Mouse (Mus musculus) thymus, adult 18-20 months (tissue): Measurements from ENCODE around the gene Rpp14.
"Not testable (repeated sequence)": the region's sequence is repeated elsewhere in the genome, so short reads cannot be mapped to it uniquely, and the experiment has no call there.

ENCODE experiments used
- DNase-seq, 2 experiments: peaks; one replicate each; pipeline ENCODE4 v3.0.0; 2022; ENCODE audit warnings: mixed read lengths in 2 of 2

Gene Rpp14

DNA sequence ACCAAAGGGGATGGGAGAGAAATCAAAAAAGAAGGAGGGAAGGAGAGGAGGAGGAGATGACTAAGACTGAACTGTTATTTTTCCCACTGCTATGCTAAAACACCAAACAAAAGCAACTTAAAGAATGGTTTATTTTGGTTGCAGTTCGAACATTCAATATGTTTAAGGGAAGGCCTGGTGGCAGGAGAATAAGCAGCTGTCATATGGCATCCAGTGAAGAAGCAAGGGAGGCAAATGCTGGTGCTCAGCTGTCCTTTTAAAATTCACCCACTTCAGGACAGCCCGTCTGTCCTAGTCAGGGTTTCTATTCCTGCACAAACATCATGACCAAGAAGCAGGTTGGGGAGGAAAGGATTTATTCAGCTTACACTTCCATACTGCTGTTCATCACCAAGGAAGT, 37.2 kb downstream of the Rpp14 start:
- no peak for DNase-seq

DNA sequence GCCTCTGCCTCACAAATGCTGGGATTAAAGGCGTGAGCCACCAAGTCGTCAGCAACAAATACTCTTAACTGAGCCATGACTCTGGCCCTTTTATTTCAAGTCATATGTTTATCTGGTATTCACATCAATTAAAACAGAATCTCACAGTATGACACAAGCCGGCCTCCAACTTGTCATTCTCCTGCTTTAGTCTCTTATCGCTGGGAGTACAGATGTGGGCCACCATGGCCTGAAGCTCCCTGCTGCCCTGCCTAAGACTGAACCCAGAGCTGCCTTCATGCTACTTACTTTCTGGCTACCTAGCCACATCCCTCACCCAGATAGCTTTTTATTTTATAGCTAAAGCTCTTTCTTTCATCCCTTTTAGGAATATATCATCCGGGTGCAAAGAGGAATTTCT, 39.3 kb downstream of the Rpp14 start:
- no peak for DNase-seq

DNA sequence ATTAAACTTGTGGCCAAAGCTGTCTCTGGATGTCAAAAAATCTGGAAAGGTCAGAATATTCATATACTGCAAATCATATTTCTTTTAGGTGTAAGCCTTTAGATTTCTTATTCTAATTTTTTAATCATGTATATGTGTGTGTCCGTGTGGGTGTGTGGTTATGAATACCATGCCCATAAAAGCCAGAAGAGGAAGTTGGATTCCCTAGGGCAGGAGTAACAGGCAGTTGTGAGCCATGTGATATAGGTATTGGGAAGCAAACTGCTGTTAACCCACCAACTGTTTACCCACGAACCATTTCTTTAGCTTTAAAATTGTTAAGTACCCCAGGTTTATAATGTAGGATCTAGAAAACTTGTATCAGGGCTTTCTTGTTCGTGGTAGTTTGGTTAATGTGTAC, 39.7 kb downstream of the Rpp14 start:
- DNase-seq = no peak

DNA sequence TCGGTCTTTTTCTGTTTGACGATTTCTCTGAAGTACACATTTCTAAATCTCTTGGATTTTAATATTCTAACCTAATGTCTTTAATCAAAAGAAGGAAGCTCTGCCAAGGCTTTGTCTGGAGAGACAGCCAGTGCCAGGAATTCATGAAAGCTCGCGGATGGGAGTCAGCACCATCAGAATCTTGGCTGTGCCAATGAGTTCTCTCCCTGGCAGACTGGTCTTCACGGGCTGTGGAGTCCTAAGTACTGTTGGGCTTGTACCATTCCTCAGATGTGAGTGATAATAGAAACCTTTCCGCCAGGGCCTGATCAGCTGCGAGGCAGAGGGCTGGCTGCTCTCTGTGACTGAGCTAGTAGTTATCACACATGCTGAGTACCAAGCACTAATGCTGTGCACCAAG, 43.0 kb downstream of the Rpp14 start:
- DNase-seq = no peak

DNA sequence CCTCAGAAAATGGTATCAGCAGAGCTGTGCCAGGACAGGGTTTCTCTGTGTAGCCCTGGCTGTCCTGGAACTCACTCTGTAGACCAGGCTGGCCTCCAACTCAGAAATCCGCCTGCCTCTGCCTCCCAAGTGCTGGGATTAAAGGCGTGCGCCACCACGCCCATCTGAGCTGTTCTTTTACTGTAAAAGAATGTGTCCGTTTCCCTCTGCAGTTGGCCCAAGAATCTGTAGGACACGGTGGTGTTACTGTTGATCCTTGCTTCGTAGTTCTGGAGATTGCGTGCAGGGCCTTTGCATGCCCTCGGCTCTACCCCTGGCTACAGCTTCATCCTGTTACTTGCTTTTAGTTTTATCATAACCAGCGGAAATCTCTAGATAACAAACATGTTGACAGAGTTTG, 43.4 kb downstream of the Rpp14 start:
- DNase-seq = not testable (repeated sequence)

DNA sequence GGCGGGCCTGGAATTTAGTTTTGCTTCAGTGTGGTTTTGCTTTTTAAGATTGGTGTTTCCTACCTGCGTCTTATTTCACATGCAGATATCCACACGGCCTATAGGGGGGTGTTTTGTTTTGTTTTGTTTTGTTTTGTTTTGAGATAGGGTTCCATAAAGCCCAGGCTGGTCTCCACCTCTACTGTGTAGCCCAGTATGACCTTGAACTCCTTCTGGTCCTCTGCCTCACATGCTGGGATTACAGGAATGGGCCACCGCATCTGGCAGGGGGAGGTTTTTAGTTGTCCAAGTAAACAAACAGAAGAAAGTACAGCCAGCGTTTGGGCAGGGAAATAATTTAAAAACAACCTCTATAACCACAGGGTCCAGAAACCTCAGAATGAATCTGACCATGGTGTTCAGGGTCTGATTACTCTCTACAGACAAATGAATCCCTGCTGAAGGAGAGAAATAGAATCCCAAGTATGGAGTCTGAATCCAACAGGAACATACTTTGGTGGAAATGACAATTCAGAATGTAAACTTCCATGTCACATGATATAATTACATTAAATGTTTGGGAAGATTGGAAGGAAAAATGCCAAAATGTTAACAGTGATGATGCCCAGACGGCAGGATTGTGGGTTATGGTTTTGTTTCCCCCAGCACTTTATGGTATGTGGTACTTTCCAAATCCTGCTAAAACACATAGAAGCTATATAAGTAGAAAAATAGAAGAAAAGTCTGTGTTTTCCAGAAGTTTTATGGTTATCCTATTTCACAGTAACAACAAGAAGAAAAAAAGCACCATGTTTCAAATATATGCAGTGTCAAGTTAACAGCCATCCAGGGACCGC, 44.1 kb downstream of the Rpp14 start:
- no peak for DNase-seq

DNA sequence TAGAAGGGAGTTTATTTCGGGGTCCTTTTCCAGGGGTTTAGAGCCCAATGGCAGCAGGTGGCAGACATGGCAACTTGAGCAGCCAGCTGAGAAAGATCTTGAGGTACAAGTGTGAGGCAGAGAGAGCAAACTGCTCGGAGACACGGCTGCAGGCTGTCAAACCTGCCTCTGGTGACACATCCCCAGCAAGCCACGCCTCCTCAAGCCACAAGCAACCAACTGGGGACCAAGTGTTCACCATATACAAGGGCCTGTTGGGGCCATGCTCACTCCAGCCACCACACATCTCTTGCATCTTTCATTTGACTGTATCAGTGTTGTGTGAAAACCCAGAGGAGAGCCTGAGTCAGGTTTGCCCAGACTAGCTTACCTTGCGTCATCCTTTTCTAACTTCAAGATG, 47.8 kb downstream of the Rpp14 start:
- DNase-seq = no peak

DNA sequence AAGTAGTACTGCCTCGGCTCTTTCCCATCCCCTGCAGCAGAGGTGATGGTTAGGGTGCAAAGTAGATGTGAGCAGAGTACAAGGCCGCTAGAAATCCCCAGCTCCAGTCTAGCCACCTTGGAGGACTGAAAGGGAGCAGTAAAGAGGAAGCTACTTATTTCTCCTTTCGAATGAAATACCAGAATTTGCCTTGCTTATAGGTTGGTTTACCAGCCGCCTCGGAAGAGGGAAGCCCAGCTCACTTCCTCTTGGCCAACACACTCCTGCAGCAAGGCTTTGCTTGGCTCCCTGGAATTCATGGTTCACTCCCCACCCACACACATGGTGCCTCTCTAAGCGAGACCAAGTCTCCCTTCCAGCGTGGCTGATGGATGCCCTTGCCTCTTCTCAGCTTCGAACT, 52.6 kb downstream of the Rpp14 start:
- DNase-seq = no peak

DNA sequence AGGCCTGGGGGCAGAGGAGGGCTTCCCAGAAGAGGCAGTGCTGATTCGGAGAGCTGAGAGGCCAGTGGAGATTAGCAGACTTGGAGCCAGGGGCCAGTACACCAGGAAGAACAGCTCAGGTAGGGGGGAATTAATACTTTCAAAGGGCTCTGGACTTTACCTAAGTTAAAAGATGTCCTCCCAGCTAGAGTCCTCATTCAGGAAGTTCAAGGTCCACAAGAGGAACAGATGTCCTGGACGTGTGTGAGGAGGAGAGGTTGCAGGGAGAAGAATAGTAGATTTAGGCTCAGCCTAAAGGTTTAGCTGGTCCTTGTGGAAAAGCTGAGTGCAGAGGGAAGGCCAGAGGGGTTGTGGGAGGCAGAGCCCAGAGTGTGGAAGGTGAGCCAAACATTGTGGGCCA, 54.1 kb downstream of the Rpp14 start:
- DNase-seq = no peak

DNA sequence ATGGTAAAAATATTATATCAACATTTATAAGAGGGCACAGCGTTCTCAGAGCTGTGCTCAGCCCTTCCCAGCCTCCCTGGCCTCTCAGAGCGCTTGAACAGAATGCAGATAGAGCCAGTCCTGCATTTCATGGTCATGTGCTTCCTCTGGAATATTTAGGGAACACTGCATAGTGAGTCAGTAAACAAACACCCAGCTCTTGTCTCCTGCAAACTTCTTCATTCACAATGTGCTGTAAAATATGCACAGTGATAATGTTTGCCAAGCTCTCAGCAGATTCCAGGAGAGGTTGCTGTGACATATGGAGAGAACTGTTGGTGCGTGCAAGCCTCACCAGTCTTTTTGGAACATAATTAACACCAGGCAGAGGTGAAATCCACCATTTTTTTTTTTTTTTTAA, 55.0 kb downstream of the Rpp14 start:
- no peak for DNase-seq

DNA sequence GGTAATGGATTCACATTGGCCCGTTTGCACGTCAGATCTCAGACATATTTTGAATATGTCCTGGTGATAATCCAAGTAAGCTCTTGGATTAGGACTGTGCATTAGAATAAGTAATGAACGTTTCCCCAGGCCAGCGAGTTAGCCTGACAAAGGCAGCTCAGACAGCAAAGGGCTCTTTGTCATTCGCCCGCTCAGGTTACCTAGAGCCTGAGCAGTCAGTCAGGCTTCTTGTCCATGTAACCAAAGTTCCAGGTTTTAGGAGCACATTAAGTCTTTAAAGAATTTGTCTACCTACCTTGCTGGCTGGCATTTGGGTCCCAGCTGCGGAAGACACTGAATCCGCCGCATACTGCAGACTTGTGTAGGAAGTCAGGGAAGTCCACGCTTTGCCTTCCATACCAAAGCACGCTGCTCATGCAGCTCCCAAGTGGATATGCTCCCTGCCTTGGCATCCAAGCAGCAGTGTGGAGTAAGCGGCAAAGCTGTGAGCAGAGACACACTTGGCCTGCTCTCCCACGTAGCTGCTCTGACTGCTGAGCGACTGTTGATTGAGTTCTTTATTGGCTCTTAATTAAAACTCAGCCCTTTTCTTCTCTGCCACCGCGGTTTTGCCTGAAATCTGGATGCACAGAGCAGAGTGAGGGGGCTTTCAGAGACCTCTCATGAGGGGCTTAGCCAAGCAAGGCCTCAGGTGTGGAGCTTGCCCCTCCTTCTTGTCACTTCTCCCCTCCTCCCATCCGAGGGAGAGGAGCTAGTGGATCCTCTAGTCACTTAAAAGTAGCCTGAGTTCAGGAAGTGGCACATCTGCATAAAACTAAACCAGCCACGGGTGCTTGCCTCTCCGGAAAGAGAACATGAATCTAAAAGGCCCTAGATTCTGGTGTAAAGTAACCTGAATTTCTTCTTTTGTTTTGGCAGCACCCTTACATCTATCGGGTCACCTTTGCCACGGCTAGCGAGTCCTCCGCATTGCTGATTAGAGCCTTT, 59.9 kb downstream of the Rpp14 start:
- peak; percentile 18 to 40 for DNase-seq

DNA sequence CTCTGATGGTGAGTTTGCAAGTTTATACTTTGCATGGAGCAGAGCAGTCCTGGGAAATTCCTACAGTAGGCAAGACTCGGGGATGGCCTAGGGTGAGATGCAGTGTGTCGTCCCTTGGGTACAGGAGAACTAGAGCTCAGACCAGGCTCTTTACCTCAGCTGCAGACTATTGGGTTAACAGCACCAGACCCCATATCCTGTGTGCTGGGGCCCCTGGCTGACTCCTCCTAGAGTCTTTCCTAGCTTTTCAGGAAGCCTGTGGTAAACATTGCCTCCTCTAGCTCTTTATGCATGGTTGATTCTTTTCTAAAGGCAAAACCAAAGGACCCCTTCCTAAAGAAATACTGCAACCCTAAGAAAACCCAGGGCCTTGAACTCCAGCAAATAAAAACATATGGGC, 61.0 kb downstream of the Rpp14 start:
- peak in 1 of 2 experiments; percentile 36 for DNase-seq
